Mouse (Mus musculus) bone marrow macrophage, adult 2 months (primary cell): ENCODE data around the gene Ttc16. TPM values are rescaled to one million over a fixed set of nuclear protein-coding genes. Genes with fewer than 3 reads are reported as not detected.
A peak's percentile ranks its signal among the peaks of the same experiment; 100 is the strongest.

Experiments
- H3K27ac ChIP-seq: 2 replicates; pipeline ENCODE4 v1.5.1; 2012; ENCODE audit warnings: low read depth, low read length; ENCODE audit not compliant: insufficient read depth
- H3K4me1 ChIP-seq: 2 replicates; pipeline ENCODE4 v1.6.1; 2012; ENCODE audit warnings: low read length; ENCODE audit not compliant: control insufficient read depth, insufficient read depth
- H3K4me3 ChIP-seq: 2 replicates; pipeline ENCODE4 v1.5.1; 2012; ENCODE audit warnings: mild to moderate bottlenecking, low read length, moderate library complexity; ENCODE audit not compliant: insufficient read depth
- CTCF ChIP-seq: IDR thresholded peaks from 2 replicates; pipeline ENCODE4 v1.5.1; 2012; ENCODE audit warnings: low read depth, mild to moderate bottlenecking, low read length, moderate library complexity
- POLR2A ChIP-seq: IDR thresholded peaks from 2 replicates; pipeline ENCODE4 v1.6.1; 2012; ENCODE audit warnings: mild to moderate bottlenecking, low read depth, low read length, borderline replicate concordance
- polyA plus RNA-seq: library from polyadenylated mRNA; stranded (reverse); fragments of >200 nt; gene quantifications from 2 replicates; pipeline ENCODE4 v1.2.4, GENCODE M21; 2012; ENCODE audit not compliant: missing spikeins, insufficient read depth, insufficient read length

The Ttc16 gene
- polyA plus RNA-seq, 1 experiment: not detected

- peaks cover 29% of the 10 kb centered on the region for H3K4me1 ChIP-seq
Observed at GRCm38 (mm10) chr2:32711301-32712056, 64.0 kb downstream of the Ttc16 start.

DNA sequence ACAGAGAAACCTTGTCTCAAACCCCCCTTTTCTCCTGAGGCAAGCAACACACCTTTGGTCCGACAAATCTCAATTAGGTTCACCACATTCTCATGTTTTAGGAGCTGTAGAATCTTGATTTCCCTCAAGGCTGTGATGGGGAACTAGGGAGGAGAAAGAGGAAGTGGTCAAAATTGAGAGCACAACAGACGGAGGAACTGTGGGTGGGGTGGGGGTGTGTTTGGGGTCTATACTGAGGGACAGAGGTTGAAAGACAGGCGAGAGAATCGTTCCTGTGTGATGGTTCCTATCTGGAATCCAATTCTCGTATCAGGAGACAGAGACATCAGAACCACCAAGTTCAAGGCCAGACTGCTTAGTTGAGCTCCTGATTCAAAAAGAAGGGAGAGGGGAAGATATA is 65.0 kb downstream of the Ttc16 start:
- H3K27ac ChIP-seq: peak overlapping the region; percentile 73
- H3K4me3 ChIP-seq: peak overlapping the region; percentile 32

More at GRCm38 (mm10) chr2:32711301-32712056, 64.0 kb downstream of the Ttc16 start:
- Histone ChIP-seq H3K4me3 (peak overlapping the region; percentile 92), H3K27ac (peak overlapping the region; percentile 73)
- TF ChIP-seq POLR2A (no peak), CTCF (no peak)

DNA sequence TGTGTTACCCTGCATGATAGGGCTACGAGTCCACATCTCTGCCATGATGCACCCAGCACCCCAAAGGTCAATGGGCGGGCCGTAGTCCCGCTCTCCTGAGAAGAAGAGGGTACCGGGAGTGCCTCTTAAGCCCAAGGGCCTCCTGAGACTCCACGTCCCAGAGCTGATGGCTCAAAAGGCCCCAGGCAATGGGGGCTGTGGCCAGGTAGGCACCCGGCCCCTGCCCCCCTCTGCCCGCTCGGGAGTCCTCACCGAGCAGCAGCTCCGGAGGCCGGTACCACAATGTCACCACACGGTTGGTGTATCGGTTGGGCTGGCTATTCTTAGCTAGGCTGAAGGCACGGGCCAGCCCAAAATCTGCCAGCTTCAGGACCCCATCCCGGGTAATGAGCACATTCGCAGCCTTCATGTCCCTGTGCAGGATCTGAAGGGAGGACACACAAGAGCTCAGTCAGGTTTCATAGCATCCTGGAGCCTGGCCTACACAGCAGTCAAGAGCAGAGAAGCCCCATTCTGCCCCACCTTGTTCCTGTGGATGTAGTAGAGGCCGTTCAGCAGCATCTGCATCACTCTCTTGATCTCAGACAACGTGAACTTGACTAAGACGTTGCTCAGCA is 65.8 kb downstream of the Ttc16 start:
- Histone ChIP-seq H3K4me3 (peak overlapping the region; percentile 32), H3K27ac (peak overlapping the region; percentile 66), H3K4me1 (peaks cover 22% of the 10 kb centered on the region)
- TF ChIP-seq CTCF (no peak), POLR2A (no peak)

More for the DNA sequence above, 65.0 kb downstream of the Ttc16 start:
- peaks cover 24% of the 10 kb centered on the region for H3K4me1 ChIP-seq
- TF ChIP-seq POLR2A (no peak), CTCF (no peak)

- H3K4me1 ChIP-seq: peaks cover 12% of the 10 kb centered on the region
- no peak for TF ChIP-seq POLR2A
- peak; percentile 97 for TF ChIP-seq CTCF
- no peak overlapping the region for H3K4me3 ChIP-seq
- no peak overlapping the region for H3K27ac ChIP-seq
Observed at GRCm38 (mm10) chr2:32708643-32709042, 66.8 kb downstream of the Ttc16 start.

Other genes starting within 250 kb of the Ttc16 start
- 4.7 and 5.3 TPM in 2 replicates for gene Fam102a, start 240.3 kb downstream of the Ttc16 start, polyA plus RNA-seq
- 55.6 and 68.0 TPM in 2 replicates for gene Dpm2, start 204.8 kb downstream of the Ttc16 start, polyA plus RNA-seq
- gene Pip5kl1, start 200.8 kb downstream of the Ttc16 start, polyA plus RNA-seq: not detected in 2 replicates
- not detected in 2 replicates for gene 9430097D07Rik, start 199.9 kb downstream of the Ttc16 start, polyA plus RNA-seq
- 22.0 and 26.9 TPM in 2 replicates for gene St6galnac4, start 188.5 kb downstream of the Ttc16 start, polyA plus RNA-seq
- gene St6galnac6, start 175.9 kb downstream of the Ttc16 start, polyA plus RNA-seq: 30.7 and 35.3 TPM in 2 replicates
- 2.5 and 4.1 TPM in 2 replicates for gene Ak1, start 153.9 kb downstream of the Ttc16 start, polyA plus RNA-seq
- gene Eng, start 129.0 kb downstream of the Ttc16 start, polyA plus RNA-seq: 45.4 and 46.2 TPM in 2 replicates
- 4.3 and 5.1 TPM in 2 replicates for gene Fpgs, start 71.5 kb downstream of the Ttc16 start, polyA plus RNA-seq
- 192 and 210 TPM in 2 replicates for gene Cdk9, start 62.6 kb downstream of the Ttc16 start, polyA plus RNA-seq
- gene Sh2d3c, start 54.6 kb downstream of the Ttc16 start, polyA plus RNA-seq: 19.3 and 22.0 TPM in 2 replicates
- not detected in 2 replicates for gene 6330409D20Rik, start 34.6 kb downstream of the Ttc16 start, polyA plus RNA-seq
- 32.1 and 33.9 TPM in 2 replicates for gene Tor2a, start 18.4 kb downstream of the Ttc16 start, polyA plus RNA-seq
- 3.2 and 5.5 TPM in 2 replicates for gene Ptrh1, start 153 bp upstream of the Ttc16 start, polyA plus RNA-seq
- not detected in 2 replicates for gene Cfap157, start 8.8 kb upstream of the Ttc16 start, polyA plus RNA-seq
- 17.1 and 17.7 TPM in 2 replicates for gene Stxbp1, start 71.6 kb upstream of the Ttc16 start, polyA plus RNA-seq
- gene Fam129b, start 100.5 kb upstream of the Ttc16 start, polyA plus RNA-seq: 78.3 and 90.1 TPM in 2 replicates
- gene Rpl12, start 185.9 kb upstream of the Ttc16 start, polyA plus RNA-seq: 17.4 and 23.3 TPM in 2 replicates
- 12.0 and 13.2 TPM in 2 replicates for gene Lrsam1, start 186.0 kb upstream of the Ttc16 start, polyA plus RNA-seq
- 20.7 and 23.4 TPM in 2 replicates for gene Slc2a8, start 206.4 kb upstream of the Ttc16 start, polyA plus RNA-seq